Mouse (Mus musculus): ENCODE measurements at regions not wholly inside any gene's neighbourhood (a gene's known extent, or its start where the extent isn't known, plus 50 kb on each side); places are given as distances from the start of the nearest gene placed in this dataset.
A peak's percentile ranks its signal among the peaks of the same experiment; 100 is the strongest.

GRCm38 (mm10) chr14:54099360-54099759, 154.5 kb downstream of the Dad1 start:
- DNase-seq (ENCODE audit: low spot score in 2 of 2) = no peak

GRCm38 (mm10) chr14:54098122-54098775, 155.7 kb downstream of the Dad1 start:
- no peak for DNase-seq (ENCODE audit: low spot score in 2 of 2)

GRCm38 (mm10) chr14:54097026-54097425, 156.9 kb downstream of the Dad1 start:
- no peak for DNase-seq (ENCODE audit: low spot score in 2 of 2)

GRCm38 (mm10) chr14:54092444-54092843, 161.5 kb downstream of the Dad1 start:
- DNase-seq (ENCODE audit: low spot score in 2 of 2) = no peak

GRCm38 (mm10) chr14:54086660-54087059, 167.2 kb downstream of the Dad1 start:
- no peak for DNase-seq (ENCODE audit: low spot score in 2 of 2)

- DNase-seq (ENCODE audit: low spot score in 2 of 2) = no peak
These were observed 179.2 kb downstream of the Dad1 start for GRCm38 (mm10) chr14:54074659-54075058.

GRCm38 (mm10) chr14:54072283-54072912, 181.5 kb downstream of the Dad1 start:
- no peak for DNase-seq (ENCODE audit: low spot score in 2 of 2)

GRCm38 (mm10) chr14:54070240-54070639, 183.7 kb downstream of the Dad1 start:
- DNase-seq (ENCODE audit: low spot score in 2 of 2) = no peak

- no peak for DNase-seq (ENCODE audit: low spot score in 2 of 2)
These were observed 185.2 kb downstream of the Dad1 start for GRCm38 (mm10) chr14:54068684-54069083.

GRCm38 (mm10) chr14:54065466-54065865, 188.4 kb downstream of the Dad1 start:
- no peak for DNase-seq (ENCODE audit: low spot score in 2 of 2)

GRCm38 (mm10) chr14:54064541-54065402, 189.1 kb downstream of the Dad1 start:
- DNase-seq (ENCODE audit: low spot score in 2 of 2) = peak in 1 of 2 experiments; percentile 22

GRCm38 (mm10) chr14:54061570-54061969, 192.3 kb downstream of the Dad1 start:
- no peak for DNase-seq (ENCODE audit: low spot score in 2 of 2)

- peak; percentile 11 to 60 for DNase-seq (ENCODE audit: low spot score in 2 of 2)
These were observed 194.1 kb downstream of the Dad1 start for GRCm38 (mm10) chr14:54059776-54060175.

GRCm38 (mm10) chr14:54059096-54059495, 194.8 kb downstream of the Dad1 start:
- DNase-seq (ENCODE audit: low spot score in 2 of 2) = no peak

- DNase-seq (ENCODE audit: low spot score in 2 of 2) = no peak
These were observed 197.2 kb downstream of the Dad1 start for GRCm38 (mm10) chr14:54056691-54057090.

- DNase-seq (ENCODE audit: low spot score in 2 of 2) = no peak
These were observed 198.5 kb downstream of the Dad1 start for GRCm38 (mm10) chr14:54055390-54055789.

- DNase-seq (ENCODE audit: low spot score in 2 of 2) = no peak
These were observed 211.6 kb downstream of the Dad1 start for GRCm38 (mm10) chr14:54042286-54042685.

- no peak for DNase-seq (ENCODE audit: low spot score in 2 of 2)
These were observed 213.3 kb downstream of the Dad1 start for GRCm38 (mm10) chr14:54040644-54041043.

GRCm38 (mm10) chr14:54034516-54034915, 219.4 kb downstream of the Dad1 start:
- DNase-seq (ENCODE audit: low spot score in 2 of 2) = no peak

GRCm38 (mm10) chr14:54023552-54023951, 230.4 kb downstream of the Dad1 start:
- no peak for DNase-seq (ENCODE audit: low spot score in 2 of 2)

- DNase-seq (ENCODE audit: low spot score in 2 of 2) = no peak
These were observed 232.5 kb downstream of the Dad1 start for GRCm38 (mm10) chr14:54021443-54021842.

- no peak for DNase-seq (ENCODE audit: low spot score in 2 of 2)
These were observed 239.3 kb downstream of the Dad1 start for GRCm38 (mm10) chr14:54014628-54015027.

- DNase-seq (ENCODE audit: low spot score in 2 of 2) = no peak
These were observed 251.8 kb downstream of the Dad1 start for GRCm38 (mm10) chr14:54002083-54002482.
